23 mouse cellular contexts compared by ENCODE assay signal in the genomic region with DNA sequence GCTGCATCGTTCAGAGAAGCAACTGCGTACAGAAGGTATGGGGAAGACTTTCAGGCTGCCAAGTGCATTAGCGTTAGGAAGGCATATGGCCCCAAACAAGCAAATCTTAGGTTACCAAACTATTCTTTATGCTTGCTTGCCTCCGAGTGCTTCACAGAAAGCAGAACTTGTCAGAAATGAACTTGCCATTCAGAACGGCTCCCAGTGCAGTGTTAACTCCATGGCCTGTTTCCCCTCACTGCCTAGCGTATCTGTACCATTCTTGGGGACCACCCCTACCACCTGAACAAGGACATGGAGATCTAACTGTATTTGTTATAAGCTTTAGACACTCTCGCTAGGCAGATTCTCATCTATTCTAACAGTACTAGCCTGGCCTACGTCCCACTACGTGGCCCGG. TPM values are rescaled to one million over a fixed set of nuclear protein-coding genes. Genes with fewer than 3 reads are reported as not detected.
A peak's percentile ranks its signal among the peaks of the same experiment; 100 is the strongest.
DNase-seq lines count a peak whose midpoint lies in the region; ATAC-seq lines count a peak whose summit lies in the region.
"Had no signal": no experiment of that assay in that cellular context is flagged by ENCODE, and none has a peak within 500 bp of the region (broad histone marks: within the 10 kb centered on the region; RNA-seq: fewer than 3 reads in every experiment).

No protein-coding gene starts in this region.

- no peaks in the 10 kb centered on the region for H3K36me3 ChIP-seq in midbrain, embryonic 11.5 days (ENCODE audit: control insufficient read depth, insufficient read depth, low read length)
- H3K36me3 ChIP-seq in midbrain, embryonic 15.5 days (replicated peaks), result no peaks in the 10 kb centered on the region
- H3K36me3 ChIP-seq in splenic B cell, adult 2 months (ENCODE audit: control insufficient read depth, insufficient read depth, low read length, poor library complexity, severe bottlenecking), result no peaks in the 10 kb centered on the region
- H3K36me3 ChIP-seq: G1E had no signal

- H3K9ac ChIP-seq in midbrain, embryonic 11.5 days (ENCODE audit: low read length), result no peak overlapping the region
- no peak overlapping the region for H3K9ac ChIP-seq in midbrain, embryonic 15.5 days

- peak; percentile 54 for DNase-seq in midbrain, embryonic 11.5 days (ENCODE audit: low spot score, missing footprints)
- peak; percentile 71 for DNase-seq in A20 (ENCODE audit: low read depth, low spot score)
- DNase-seq in splenic B cell, adult 2 months (ENCODE audit: low read depth, low spot score), result peak; percentile 14
- DNase-seq in adrenal gland, postnatal 36 days, result no peak
- no peak for DNase-seq in heart, postnatal 4 days
- DNase-seq: adrenal gland, adult 2 months; adrenal gland, adult 8-10 months; adrenal gland, postnatal 10 days; adrenal gland, postnatal 14 days; adrenal gland, postnatal 25 days; B cell, adult 2 months; cerebellum, adult 11 months; cerebellum, adult 11-12 months; cerebellum, adult 18-20 months; cerebellum, adult 2 months; cerebellum, adult 8-10 months had no signal

- H3K9me3 ChIP-seq in midbrain, embryonic 11.5 days (ENCODE audit: control insufficient read depth, low read length), result no peaks in the 10 kb centered on the region
- H3K9me3 ChIP-seq in midbrain, embryonic 15.5 days, result no peaks in the 10 kb centered on the region
- H3K9me3 ChIP-seq: G1E had no signal

- H3K4me2 ChIP-seq in midbrain, embryonic 11.5 days, result no peak overlapping the region
- H3K4me2 ChIP-seq in midbrain, embryonic 15.5 days, result no peak overlapping the region

- no peak overlapping the region for H3K27ac ChIP-seq in midbrain, embryonic 11.5 days (ENCODE audit: low read depth, low read length)
- no peak overlapping the region for H3K27ac ChIP-seq in midbrain, embryonic 15.5 days

- H3K27me3 ChIP-seq in midbrain, embryonic 11.5 days (ENCODE audit: control insufficient read depth, insufficient read depth, low read length), result no peaks in the 10 kb centered on the region
- no peaks in the 10 kb centered on the region for H3K27me3 ChIP-seq in midbrain, embryonic 15.5 days (replicated peaks)
- no peaks in the 10 kb centered on the region for H3K27me3 ChIP-seq in splenic B cell, adult 2 months (ENCODE audit: control insufficient read depth, insufficient read depth, low read length, poor library complexity, severe bottlenecking)
- H3K27me3 ChIP-seq: CH12.LX, Patski had no signal

- H3K4me1 ChIP-seq in midbrain, embryonic 11.5 days (ENCODE audit: control insufficient read depth, insufficient read depth, low read length), result no peaks in the 10 kb centered on the region
- no peaks in the 10 kb centered on the region for H3K4me1 ChIP-seq in midbrain, embryonic 15.5 days

- no peak for ATAC-seq in midbrain, embryonic 11.5 days (ENCODE audit: low FRiP score)
- no peak for ATAC-seq in midbrain, embryonic 15.5 days (replicated peaks)
- ATAC-seq: activated CD4-positive, CD25-positive, alpha-beta regulatory T cell, adult 4 months; CD4-positive, CD25-positive, alpha-beta regulatory T cell, adult 4 months; Patski had no signal

- 93% methylated on average over 10 of the region's 10 CpGs for WGBS in midbrain, embryonic 11.5 days
- WGBS in midbrain, embryonic 15.5 days, result 89% methylated on average over 10 of the region's 10 CpGs

- H3K4me3 ChIP-seq in midbrain, embryonic 11.5 days (ENCODE audit: low read depth, low read length), result no peak overlapping the region
- H3K4me3 ChIP-seq in midbrain, embryonic 15.5 days, result no peak overlapping the region

RNA-seq across cellular contexts. Expression of gene Mmp15, which starts 35.2 kb away (rescaled TPM):
- polyA plus RNA-seq in midbrain, embryonic 11.5 days (2014; fragmentation: Nextera tagmentation; extraction: Ambion mirVana), result 11.7 and 13.5 TPM in 2 replicates
- 18.1 and 18.7 TPM in 2 replicates for polyA plus RNA-seq in midbrain, embryonic 15.5 days (2015; fragmentation: Nextera tagmentation; extraction: Ambion mirVana)
- total RNA-seq in adrenal gland, postnatal 36 days (2021), result 10 to 100 TPM in 1 of 2 experiments, 1 to 10 TPM in 1; 6.3 to 10.4 TPM
- 100 to 1,000 TPM; 146 to 149 TPM for total RNA-seq in heart, postnatal 4 days (2021)
- total RNA-seq: MEL had no signal

RNA-seq across cellular contexts. Expression of gene Cfap20, which starts 47.4 kb away (rescaled TPM):
- polyA plus RNA-seq in midbrain, embryonic 11.5 days (2014; fragmentation: Nextera tagmentation; extraction: Ambion mirVana), result 139 and 142 TPM in 2 replicates
- polyA plus RNA-seq in midbrain, embryonic 15.5 days (2015; fragmentation: Nextera tagmentation; extraction: Ambion mirVana), result 120 and 121 TPM in 2 replicates
- total RNA-seq in adrenal gland, postnatal 36 days (2021), result 10 to 100 TPM; 33.1 to 44.8 TPM
- total RNA-seq in heart, postnatal 4 days (2021), result 10 to 100 TPM; 66.9 to 72.9 TPM

RNA-seq across cellular contexts. Expression of gene Usb1, which starts 55.1 kb away (rescaled TPM):
- 33.3 and 37.6 TPM in 2 replicates for polyA plus RNA-seq in midbrain, embryonic 11.5 days (2014; fragmentation: Nextera tagmentation; extraction: Ambion mirVana)
- 37.4 and 38.4 TPM in 2 replicates for polyA plus RNA-seq in midbrain, embryonic 15.5 days (2015; fragmentation: Nextera tagmentation; extraction: Ambion mirVana)
- total RNA-seq in adrenal gland, postnatal 36 days (2021), result 10 to 100 TPM; 18.4 to 18.8 TPM
- 10 to 100 TPM; 20.2 to 22.4 TPM for total RNA-seq in heart, postnatal 4 days (2021)

RNA-seq across cellular contexts. Expression of gene Zfp319, which starts 55.5 kb away (rescaled TPM):
- 8.3 and 8.6 TPM in 2 replicates for polyA plus RNA-seq in midbrain, embryonic 11.5 days (2014; fragmentation: Nextera tagmentation; extraction: Ambion mirVana)
- 19.0 and 19.1 TPM in 2 replicates for polyA plus RNA-seq in midbrain, embryonic 15.5 days (2015; fragmentation: Nextera tagmentation; extraction: Ambion mirVana)
- 10 to 100 TPM in 1 of 2 experiments, 1 to 10 TPM in 1; 9.2 to 10.8 TPM for total RNA-seq in adrenal gland, postnatal 36 days (2021)
- total RNA-seq in heart, postnatal 4 days (2021), result 10 to 100 TPM; 12.5 to 14.3 TPM

Comparison
In these comparisons a context has a peak if more than half of its experiments do, and no peak if none do; other contexts are left out.
1. DNase-seq: peak in midbrain, embryonic 11.5 days (single experiment), A20 (single experiment) and splenic B cell, adult 2 months (single experiment); none in adrenal gland, postnatal 36 days (0 of 2) and heart, postnatal 4 days (single experiment).
2. RNA of gene Mmp15, which starts 35.2 kb away (total RNA-seq): 146 to 149 TPM in heart, postnatal 4 days; 6.3 to 10.4 TPM in adrenal gland, postnatal 36 days; every median in the first group is over 10 times any median in the second.